Mouse (Mus musculus) adrenal gland, postnatal 36 days (tissue): ENCODE data around the gene Gphb5. TPM values are rescaled to one million over a fixed set of nuclear protein-coding genes. Genes with fewer than 3 reads are reported as not detected.

ENCODE experiments used
- DNase-seq, 2 experiments: peaks; one replicate each; pipeline ENCODE4 v3.0.0; 2021; ENCODE audit warnings: mixed read lengths in 1 of 2
- total RNA-seq, 2 experiments: library from RNA; stranded (reverse); gene quantifications; 2 replicates each; pipeline ENCODE4 v1.2.3; 2021

Gphb5 gene
- total RNA-seq, 2 experiments from 2014 or later: not detected

- DNase-seq: no peak
These were observed 25.1 kb downstream of the Gphb5 start for GRCm38 (mm10) chr12:75391526-75391925.

- DNase-seq: peak; percentile 21 to 23
These were observed 27.1 kb downstream of the Gphb5 start for GRCm38 (mm10) chr12:75389308-75390135.

GRCm38 (mm10) chr12:75388521-75388920 lies 28.1 kb downstream of the Gphb5 start:
- DNase-seq: no peak

GRCm38 (mm10) chr12:75387846-75388245 lies 28.7 kb downstream of the Gphb5 start:
- DNase-seq: no peak

GRCm38 (mm10) chr12:75387156-75387555 lies 29.4 kb downstream of the Gphb5 start:
- DNase-seq: no peak

GRCm38 (mm10) chr12:75386731-75387130 lies 29.9 kb downstream of the Gphb5 start:
- DNase-seq: no peak

- no peak for DNase-seq
These were observed 40.5 kb downstream of the Gphb5 start for GRCm38 (mm10) chr12:75376126-75376525.

- no peak for DNase-seq
These were observed 41.5 kb downstream of the Gphb5 start for GRCm38 (mm10) chr12:75375060-75375459.

GRCm38 (mm10) chr12:75374437-75374836 lies 42.1 kb downstream of the Gphb5 start:
- DNase-seq: no peak

GRCm38 (mm10) chr12:75369418-75369851 lies 47.1 kb downstream of the Gphb5 start:
- DNase-seq: peak in 1 of 2 experiments; percentile 43

GRCm38 (mm10) chr12:75368527-75368926 lies 48.1 kb downstream of the Gphb5 start:
- no peak for DNase-seq

GRCm38 (mm10) chr12:75367371-75367770 lies 49.2 kb downstream of the Gphb5 start:
- no peak for DNase-seq

GRCm38 (mm10) chr12:75365621-75366124 lies 50.9 kb downstream of the Gphb5 start:
- no peak for DNase-seq

GRCm38 (mm10) chr12:75364416-75364815 lies 52.2 kb downstream of the Gphb5 start:
- no peak for DNase-seq

- no peak for DNase-seq
These were observed 54.1 kb downstream of the Gphb5 start for GRCm38 (mm10) chr12:75362456-75362855.

Other genes with a start within 250 kb of the Gphb5 start
- gene Kcnh5, start 239.4 kb downstream of the Gphb5 start, total RNA-seq: under 1 TPM in 1 of 2 experiments, not detected in 1; 0.07 TPM
- gene Rhoj, start 108.5 kb downstream of the Gphb5 start, total RNA-seq: 10 to 100 TPM; 13.1 to 27.2 TPM
- gene Ppp2r5e, start 179.5 kb upstream of the Gphb5 start, total RNA-seq: 10 to 100 TPM; 50.2 to 50.8 TPM